Comparison of ENCODE assay signal across 8 mouse cellular contexts in genomic region chr11:51261680-51262219, GRCm38 (mm10). TPM values are rescaled to one million over a fixed set of nuclear protein-coding genes. Genes with fewer than 3 reads are reported as not detected.
DNase-seq lines count a peak whose midpoint lies in the region; ATAC-seq and TF ChIP-seq lines count a peak whose summit lies in the region.

Gene Clk4 (plus strand): TSS chr11:51261730.

- no peak for TF ChIP-seq POLR2A in cerebellum, adult 2 months (IDR thresholded peaks at IDR 0.05; ENCODE audit: borderline replicate concordance, insufficient read depth, low read length)

- CTCF ChIA-PET in Patski (lab: Charles Lee), result no interaction called here

- ATAC-seq in Patski, result no peak
- ATAC-seq in forebrain, embryonic 14.5 days, result no peak
- ATAC-seq in hindbrain, embryonic 12.5 days (ENCODE audit: low FRiP score), result no peak
- no peak for ATAC-seq in liver, embryonic 14.5 days (ENCODE audit: insufficient read depth)

- H3K27ac ChIP-seq in cerebellum, adult 2 months (ENCODE audit: insufficient read depth, low read length), result peak within 1 kb of the TSS; percentile 67
- H3K27ac ChIP-seq in forebrain, embryonic 14.5 days (ENCODE audit: low read depth, low read length), result peak within 1 kb of the TSS; percentile 91
- peak within 1 kb of the TSS; percentile 91 for H3K27ac ChIP-seq in hindbrain, embryonic 12.5 days
- peak within 1 kb of the TSS; percentile 95 for H3K27ac ChIP-seq in liver, embryonic 14.5 days

- TF ChIP-seq CTCF in cerebellum, adult 2 months (IDR thresholded peaks at IDR 0.05; ENCODE audit: borderline replicate concordance, insufficient read depth, low read depth, low read length), result no peak
- no peak for TF ChIP-seq CTCF in Patski (IDR thresholded peaks at IDR 0.05)
- no peak for TF ChIP-seq CTCF in liver, embryonic 14.5 days (IDR thresholded peaks at IDR 0.05; ENCODE audit: low read depth)

- peak within 1 kb of the TSS; percentile 82 for H3K4me3 ChIP-seq in cerebellum, adult 2 months (replicated peaks; ENCODE audit: insufficient read depth, low read depth, low read length)
- peak within 1 kb of the TSS; percentile 91 for H3K4me3 ChIP-seq in forebrain, embryonic 14.5 days (ENCODE audit: low read depth, low read length)
- H3K4me3 ChIP-seq in hindbrain, embryonic 12.5 days, result peak within 1 kb of the TSS; percentile 94
- H3K4me3 ChIP-seq in liver, embryonic 14.5 days (ENCODE audit: insufficient read depth in 1 of 2, low read depth in 2 of 2, low read length in 2 of 2), result peak within 1 kb of the TSS; percentile 57 to 80

- WGBS in cerebellum, adult 2 months, result 73% methylated on average over 3 of the region's 3 CpGs
- WGBS in forebrain, embryonic 14.5 days, result 75% methylated on average over 3 of the region's 3 CpGs
- 75% methylated on average over 3 of the region's 3 CpGs for WGBS in hindbrain, embryonic 12.5 days
- 55% methylated on average over 3 of the region's 3 CpGs for WGBS in liver, embryonic 14.5 days (ENCODE audit: insufficient replicate concordance)

- peaks cover under 1% of the 10 kb centered on the region; the same call in 1 of the 2 replicates for H3K36me3 ChIP-seq in forebrain, embryonic 14.5 days (ENCODE audit: control insufficient read depth, insufficient read depth, low read length)
- H3K36me3 ChIP-seq in hindbrain, embryonic 12.5 days, result peaks cover under 1% of the 10 kb centered on the region
- H3K36me3 ChIP-seq in liver, embryonic 14.5 days (replicated peaks; ENCODE audit: control insufficient read depth, insufficient read depth, low read depth), result peaks cover 5% of the 10 kb centered on the region; the same call in 1 of the 2 replicates

- peak within 1 kb of the TSS; percentile 50 for H3K9ac ChIP-seq in forebrain, embryonic 14.5 days (ENCODE audit: low read length)
- H3K9ac ChIP-seq in hindbrain, embryonic 12.5 days, result peak within 1 kb of the TSS; percentile 95
- H3K9ac ChIP-seq in liver, embryonic 14.5 days (replicated peaks), result peak within 1 kb of the TSS; percentile 92

- H3K4me2 ChIP-seq in forebrain, embryonic 14.5 days (ENCODE audit: low read length), result peak within 1 kb of the TSS; percentile 62
- H3K4me2 ChIP-seq in hindbrain, embryonic 12.5 days (replicated peaks), result peak within 1 kb of the TSS; percentile 73
- peak within 1 kb of the TSS; percentile 99 for H3K4me2 ChIP-seq in liver, embryonic 14.5 days (ENCODE audit: low read depth)

- no peaks in the 10 kb centered on the region for H3K27me3 ChIP-seq in cerebellum, adult 2 months (ENCODE audit: control insufficient read depth, insufficient read depth, low read length)
- peaks cover 3% of the 10 kb centered on the region for H3K27me3 ChIP-seq in Patski
- no peaks in the 10 kb centered on the region for H3K27me3 ChIP-seq in forebrain, embryonic 14.5 days (replicated peaks; ENCODE audit: control insufficient read depth, insufficient read depth, low read length)
- no peaks in the 10 kb centered on the region for H3K27me3 ChIP-seq in hindbrain, embryonic 12.5 days
- H3K27me3 ChIP-seq in liver, embryonic 14.5 days (ENCODE audit: control insufficient read depth, insufficient read depth, low read length), result no peaks in the 10 kb centered on the region; the same call in 1 of the 2 replicates

- no peak for DNase-seq in cerebellum, adult 2 months
- no peak for DNase-seq in cerebellum, postnatal 36 days
- no peak for DNase-seq in Patski (ENCODE audit: low read depth, low spot score)
- DNase-seq in forebrain, embryonic 14.5 days (ENCODE audit: low spot score), result no peak
- DNase-seq in liver, embryonic 14.5 days (ENCODE audit: low read depth in 3 of 3, low spot score in 3 of 3), result no peak
- no peak for DNase-seq in right cerebral cortex, postnatal 25 days
- DNase-seq in B cell, adult 2 months, result no peak

- no peak for TF ChIP-seq EP300 in liver, embryonic 14.5 days (IDR thresholded peaks at IDR 0.05; ENCODE audit: low read depth)

- H3K9me3 ChIP-seq in forebrain, embryonic 14.5 days (replicated peaks; ENCODE audit: control insufficient read depth, low read length), result no peaks in the 10 kb centered on the region
- H3K9me3 ChIP-seq in hindbrain, embryonic 12.5 days (replicated peaks), result no peaks in the 10 kb centered on the region
- no peaks in the 10 kb centered on the region for H3K9me3 ChIP-seq in liver, embryonic 14.5 days (ENCODE audit: control insufficient read depth, low read length)

- POLR2A ChIA-PET in Patski (lab: Charles Lee), result no interaction called here

- in situ Hi-C loops in Patski (cut with MboI; ENCODE audit: low pct_unique_long_range_greater_than_20kb), result loop anchor here (10.0 to 25.0 kb wide), 2 partner anchors 199 to 327 kb away; partner anchors contain the start of genes Zfp354a and Zfp354b

- H3K4me1 ChIP-seq in cerebellum, adult 2 months (ENCODE audit: control insufficient read depth, insufficient read depth, low read length), result peaks cover 3% of the 10 kb centered on the region; the same call in 1 of the 2 replicates
- peaks cover 16% of the 10 kb centered on the region for H3K4me1 ChIP-seq in forebrain, embryonic 14.5 days (ENCODE audit: control insufficient read depth, insufficient read depth, low read length)
- H3K4me1 ChIP-seq in hindbrain, embryonic 12.5 days, result peaks cover 26% of the 10 kb centered on the region
- peaks cover 17 to 24% of the 10 kb centered on the region in 2 experiments for H3K4me1 ChIP-seq in liver, embryonic 14.5 days (replicated peaks; ENCODE audit: control insufficient read depth in 2 of 2, insufficient read depth in 2 of 2, low read length in 1 of 2)

RNA-seq across cellular contexts. Expression of gene Clk4, which starts in this region (rescaled TPM):
- polyA plus RNA-seq in cerebellum, adult 2 months (2012; rRNA removed), result 196 and 201 TPM in 2 replicates
- 76.1 TPM for polyA plus RNA-seq in Patski (2021)
- 142 and 193 TPM in 2 replicates for polyA plus RNA-seq in forebrain, embryonic 14.5 days (2014; fragmentation: Nextera tagmentation; extraction: Ambion mirVana)
- 150 and 161 TPM in 2 replicates for polyA plus RNA-seq in hindbrain, embryonic 12.5 days (2016; fragmentation: Nextera tagmentation; extraction: Ambion mirVana)
- polyA plus RNA-seq in liver, embryonic 14.5 days (2012; rRNA removed), result 34.1 and 49.9 TPM in 2 replicates
- 45.2 and 55.8 TPM in 2 replicates for polyA plus RNA-seq in liver, embryonic 14.5 days (2014; fragmentation: Nextera tagmentation; extraction: Ambion mirVana)
